Mouse (Mus musculus): ENCODE results near the gene Hkdc1. TPM values are rescaled to one million over a fixed set of nuclear protein-coding genes. Genes with fewer than 3 reads are reported as not detected.
"Not testable (repeated sequence)": the region's sequence is repeated elsewhere in the genome, so short reads cannot be mapped to it uniquely, and the experiment has no call there.

Gene Hkdc1
- 4.7 and 5.2 TPM in 2 replicates for polyA plus RNA-seq (2015; fragmentation: Nextera tagmentation; extraction: Ambion mirVana)

DNA sequence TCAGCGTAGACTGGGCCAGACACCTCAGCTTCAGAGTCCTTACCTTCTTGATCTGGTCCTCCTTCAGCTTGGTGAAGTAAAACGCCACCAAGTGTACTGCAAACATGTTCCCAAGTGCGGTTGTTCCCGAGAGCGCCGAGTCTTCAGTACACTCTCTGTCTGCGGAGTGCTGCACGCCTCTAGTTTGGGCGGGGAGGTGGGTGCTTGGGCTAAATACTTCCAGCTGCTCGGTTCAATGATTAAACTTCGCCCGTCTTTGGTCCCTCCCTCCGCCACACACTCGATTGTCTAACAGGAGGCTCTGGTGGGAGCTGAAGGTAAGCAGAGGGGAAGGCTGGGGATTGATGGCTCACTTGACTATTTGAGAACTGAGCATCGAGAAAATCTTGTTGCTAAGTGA is at the start of gene Hkdc1:
Hkdc1 (minus strand) TSS at position 237 of the 400 bp plus-strand sequence.
- no peak within 1 kb of the TSS for H3K27ac ChIP-seq
- H3K36me3 ChIP-seq = no peaks in the 10 kb centered on the region
- WGBS = 53% methylated on average over 15 of the region's 15 CpGs
- H3K4me1 ChIP-seq = peaks cover 18% of the 10 kb centered on the region
- H3K27me3 ChIP-seq = no peaks in the 10 kb centered on the region
- ATAC-seq (replicated peaks; ENCODE audit: low FRiP score) = peak; percentile 53
- no peaks in the 10 kb centered on the region for H3K9me3 ChIP-seq (replicated peaks)
- peak within 1 kb of the TSS; percentile 16; the same call in 1 of the 2 replicates for H3K4me2 ChIP-seq
- no peak within 1 kb of the TSS for H3K9ac ChIP-seq
- no peak within 1 kb of the TSS for H3K4me3 ChIP-seq (replicated peaks)

DNA sequence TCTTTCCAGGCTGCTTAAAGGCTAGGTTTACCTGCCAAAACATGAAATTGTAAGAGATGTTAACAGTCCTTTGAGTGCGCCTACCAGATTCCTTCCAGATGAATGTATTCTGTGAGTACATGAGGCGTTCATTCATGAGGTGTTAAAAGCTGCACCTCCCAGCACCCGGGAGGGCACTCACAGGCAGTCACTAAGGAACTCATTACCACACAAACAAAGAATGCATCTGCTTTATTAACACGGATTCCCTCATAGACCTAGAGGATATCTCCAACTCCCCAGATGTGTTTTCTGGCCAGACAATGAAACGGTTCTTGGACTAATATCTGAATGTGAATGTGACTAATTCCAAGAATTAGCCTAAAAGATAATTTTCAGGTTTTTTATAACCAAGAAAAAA is 48.8 kb upstream of the Hkdc1 start:
- Histone ChIP-seq H3K4me1 (no peaks in the 10 kb centered on the region), H3K9me3 (replicated peaks) (no peaks in the 10 kb centered on the region), H3K27ac (no peak overlapping the region), H3K9ac (no peak overlapping the region), H3K36me3 (peaks cover 35% of the 10 kb centered on the region), H3K4me3 (replicated peaks) (no peak overlapping the region), H3K27me3 (no peaks in the 10 kb centered on the region), H3K4me2 (no peak overlapping the region)
- ATAC-seq (replicated peaks; ENCODE audit: low FRiP score) = no peak
- whole genome bisulfite sequencing = 64% methylated on average over 5 of the region's 5 CpGs

DNA sequence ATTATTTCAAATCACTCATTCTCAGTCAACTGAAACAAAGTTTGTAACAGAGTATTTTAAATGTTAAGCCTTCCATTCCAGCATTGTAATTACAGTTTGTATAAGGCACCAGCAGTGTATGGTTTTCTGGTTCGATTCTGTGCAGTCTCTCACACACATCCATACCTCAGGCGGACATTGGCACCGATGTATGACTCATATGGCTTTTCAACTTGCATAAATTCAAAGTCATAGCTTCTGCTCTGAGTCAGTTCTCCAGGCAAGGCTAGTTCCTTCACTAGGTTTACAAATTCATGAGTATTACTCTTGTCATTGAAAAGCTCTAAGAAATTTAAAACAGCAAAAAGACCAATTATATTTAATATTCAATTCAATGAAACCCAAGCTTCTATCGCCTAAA is 47.4 kb upstream of the Hkdc1 start:
- Histone ChIP-seq H3K36me3 (peaks cover 33% of the 10 kb centered on the region), H3K9ac (no peak overlapping the region), H3K4me1 (no peaks in the 10 kb centered on the region), H3K4me2 (no peak overlapping the region), H3K27ac (no peak overlapping the region), H3K4me3 (replicated peaks) (no peak overlapping the region), H3K9me3 (replicated peaks) (no peaks in the 10 kb centered on the region), H3K27me3 (no peaks in the 10 kb centered on the region)
- ATAC-seq (replicated peaks; ENCODE audit: low FRiP score) = no peak
- WGBS = 93% methylated on average over 4 of the region's 4 CpGs

DNA sequence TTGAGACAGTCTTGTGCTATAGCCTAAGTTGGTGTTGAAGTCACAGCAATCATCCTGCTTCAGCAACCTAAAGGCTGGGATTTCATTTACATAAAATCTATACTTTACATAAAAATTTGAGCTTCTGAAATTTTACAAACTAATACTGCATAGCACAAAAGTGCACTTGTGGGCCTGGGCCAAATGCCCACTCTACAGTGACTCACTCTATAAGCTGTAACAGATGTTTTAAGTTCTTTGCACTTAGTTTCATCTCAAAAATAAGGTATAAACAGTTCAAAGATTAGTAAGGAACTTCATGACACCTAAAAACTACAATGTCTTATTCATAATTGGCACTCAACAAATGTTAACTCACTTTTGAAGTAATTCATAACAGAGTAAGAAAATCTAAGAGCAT is 39.0 kb upstream of the Hkdc1 start:
- no peaks in the 10 kb centered on the region for H3K27me3 ChIP-seq
- H3K9me3 ChIP-seq (replicated peaks) = no peaks in the 10 kb centered on the region
- H3K9ac ChIP-seq = no peak overlapping the region
- ATAC-seq (replicated peaks; ENCODE audit: low FRiP score) = no peak
- no peak overlapping the region for H3K4me3 ChIP-seq (replicated peaks)
- H3K27ac ChIP-seq = no peak overlapping the region
- no peaks in the 10 kb centered on the region for H3K4me1 ChIP-seq
- no peak overlapping the region for H3K4me2 ChIP-seq
- H3K36me3 ChIP-seq = peaks cover 71% of the 10 kb centered on the region

DNA sequence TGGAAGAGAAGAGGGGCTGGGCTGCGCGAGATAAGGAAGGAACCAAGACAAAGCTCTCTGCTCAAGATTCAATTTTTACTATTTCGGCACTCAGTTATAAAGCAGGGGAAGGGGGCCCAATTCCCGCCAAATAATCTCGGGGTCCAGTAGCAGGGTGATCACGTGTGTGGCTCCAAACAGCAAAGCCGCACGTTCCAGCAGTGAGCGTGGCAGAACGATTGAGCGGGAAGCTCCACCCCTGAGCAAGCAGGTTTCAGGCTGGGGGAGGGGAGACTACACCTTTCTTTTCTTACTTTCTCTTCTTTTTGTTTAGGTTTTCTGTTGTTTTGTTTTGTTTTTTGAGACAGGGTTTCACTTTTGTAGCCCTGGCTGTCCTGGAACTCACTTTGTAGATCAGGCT is 29.7 kb upstream of the Hkdc1 start:
- not testable (repeated sequence) for H3K4me3 ChIP-seq (replicated peaks); ATAC-seq (replicated peaks; ENCODE audit: low FRiP score); H3K4me2 ChIP-seq; H3K27me3 ChIP-seq; H3K9me3 ChIP-seq (replicated peaks); H3K27ac ChIP-seq; H3K9ac ChIP-seq
- 69% methylated on average over 11 of the region's 11 CpGs for WGBS
- Histone ChIP-seq H3K4me1 (peaks cover 17% of the 10 kb centered on the region), H3K36me3 (peaks cover 21% of the 10 kb centered on the region)

DNA sequence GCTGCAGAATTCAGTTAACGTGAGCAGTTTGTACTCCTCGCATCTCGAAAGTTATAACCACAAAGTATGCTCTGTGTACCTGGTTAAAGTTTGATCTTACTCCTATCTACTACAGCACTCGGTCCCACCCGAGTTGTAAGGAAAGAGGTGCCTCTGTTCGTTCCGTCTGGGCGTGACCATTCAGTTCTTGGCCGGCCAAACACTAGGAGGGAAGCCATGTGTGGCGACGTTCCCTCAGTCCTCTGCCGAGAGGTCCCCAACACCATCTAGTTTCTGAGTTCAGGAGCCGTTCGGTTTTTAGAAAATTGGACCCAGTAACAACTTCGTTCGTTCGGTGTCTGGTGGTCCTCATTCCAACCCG is 28.0 kb upstream of the Hkdc1 start:
- peak; percentile 47 for ATAC-seq (replicated peaks; ENCODE audit: low FRiP score)
- peak overlapping the region; percentile 61 for H3K4me2 ChIP-seq
- H3K4me3 ChIP-seq (replicated peaks) = peak overlapping the region; percentile 83
- H3K27ac ChIP-seq = peak overlapping the region; percentile 88
- WGBS = 38% methylated on average over 18 of the region's 18 CpGs
- no peaks in the 10 kb centered on the region for H3K9me3 ChIP-seq (replicated peaks)
- H3K27me3 ChIP-seq = no peaks in the 10 kb centered on the region
- peaks cover 23% of the 10 kb centered on the region for H3K36me3 ChIP-seq
- H3K4me1 ChIP-seq = peaks cover 17% of the 10 kb centered on the region
- peak overlapping the region; percentile 95; the same call in 1 of the 2 replicates for H3K9ac ChIP-seq

DNA sequence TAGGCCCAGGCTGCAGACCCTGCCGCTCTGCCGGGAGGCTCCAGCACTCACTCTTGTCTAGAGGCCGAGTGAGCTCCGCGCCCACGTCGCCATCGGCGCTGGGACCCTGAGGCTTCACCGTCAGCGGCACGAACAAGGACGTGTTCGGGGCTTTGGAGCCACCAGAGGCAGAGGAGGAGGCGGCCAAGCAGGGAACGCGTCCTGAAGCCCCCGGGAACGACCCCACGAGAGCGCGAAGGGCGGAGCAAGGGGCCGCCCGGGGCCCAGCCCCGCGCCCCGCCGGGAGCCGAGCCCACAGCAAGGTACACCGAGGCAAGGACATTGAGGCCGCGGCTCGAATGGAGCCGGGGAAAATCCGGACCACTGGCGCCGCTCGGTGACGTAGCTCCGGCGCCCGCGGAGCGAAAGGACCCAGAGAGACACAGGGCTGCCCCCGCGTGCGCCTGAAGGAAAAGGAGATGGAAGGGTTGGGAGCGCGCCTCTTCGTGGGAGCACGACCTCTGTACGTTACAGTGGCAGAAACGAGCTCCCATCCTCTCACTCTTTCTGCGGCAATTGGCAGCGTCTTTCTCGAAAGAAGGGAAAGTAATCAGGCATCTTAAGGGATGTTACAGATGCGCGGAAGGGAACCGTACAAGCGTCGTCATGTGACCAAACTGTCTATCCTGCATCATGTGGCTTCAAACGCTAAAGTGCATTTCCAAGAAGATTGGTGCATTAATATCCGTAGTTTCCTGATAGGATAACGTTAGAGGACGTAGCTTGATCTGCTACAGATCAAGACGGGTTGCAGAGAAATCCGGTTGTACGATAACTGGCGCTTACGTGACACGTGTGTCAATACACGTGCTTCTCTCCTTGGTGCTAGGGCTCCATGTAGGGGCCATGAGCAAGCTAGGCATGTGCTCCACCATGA is 27.3 kb upstream of the Hkdc1 start, which contains the start of the genes 4930507D05Rik and Supv3l1:
4930507D05Rik (plus strand) TSS at position 126 of the 916 bp plus-strand sequence.
Supv3l1 (minus strand) TSS at position 375 of the 916 bp plus-strand sequence.
- H3K27ac ChIP-seq = peak within 1 kb of the TSS; percentile 88
- WGBS = under 1% methylated on average over 73 of the region's 73 CpGs
- no peaks in the 10 kb centered on the region for H3K9me3 ChIP-seq (replicated peaks)
- H3K4me2 ChIP-seq = peak within 1 kb of the TSS; percentile 61
- H3K4me1 ChIP-seq = peaks cover 17% of the 10 kb centered on the region
- H3K27me3 ChIP-seq = no peaks in the 10 kb centered on the region
- H3K9ac ChIP-seq = peak within 1 kb of the TSS; percentile 95
- H3K36me3 ChIP-seq = peaks cover 29% of the 10 kb centered on the region
- peak within 1 kb of the TSS; percentile 83 for H3K4me3 ChIP-seq (replicated peaks)
- peak; percentile 90 for ATAC-seq (replicated peaks; ENCODE audit: low FRiP score)

DNA sequence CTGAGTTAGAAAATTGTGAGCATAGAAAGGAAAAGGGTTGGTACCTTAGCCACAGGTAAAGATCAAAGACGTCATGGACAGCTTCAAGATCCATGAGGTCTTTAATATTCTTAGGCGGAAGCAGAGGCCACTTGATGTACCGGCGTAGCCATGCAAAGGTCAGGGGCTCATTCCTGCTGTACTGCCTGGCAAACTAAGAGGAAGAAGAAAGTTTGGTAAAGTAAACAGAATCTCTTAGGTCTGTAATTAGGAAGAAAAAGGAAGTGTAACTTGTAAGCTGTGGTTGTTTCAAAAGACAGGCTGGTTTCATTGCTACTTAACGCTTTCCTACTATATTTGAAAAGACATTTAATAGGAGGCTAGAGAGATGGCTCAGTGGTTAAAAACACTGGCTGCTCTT is 8.1 kb upstream of the Hkdc1 start:
- no peaks in the 10 kb centered on the region for H3K9me3 ChIP-seq (replicated peaks)
- H3K36me3 ChIP-seq = peaks cover 78% of the 10 kb centered on the region
- H3K27ac ChIP-seq = no peak overlapping the region
- no peak overlapping the region for H3K4me3 ChIP-seq (replicated peaks)
- H3K4me1 ChIP-seq = peaks cover 3% of the 10 kb centered on the region; the same call in 1 of the 2 replicates
- WGBS = 95% methylated on average over 5 of the region's 5 CpGs
- no peak overlapping the region for H3K4me2 ChIP-seq
- ATAC-seq (replicated peaks; ENCODE audit: low FRiP score) = no peak
- no peak overlapping the region for H3K9ac ChIP-seq
- H3K27me3 ChIP-seq = no peaks in the 10 kb centered on the region

DNA sequence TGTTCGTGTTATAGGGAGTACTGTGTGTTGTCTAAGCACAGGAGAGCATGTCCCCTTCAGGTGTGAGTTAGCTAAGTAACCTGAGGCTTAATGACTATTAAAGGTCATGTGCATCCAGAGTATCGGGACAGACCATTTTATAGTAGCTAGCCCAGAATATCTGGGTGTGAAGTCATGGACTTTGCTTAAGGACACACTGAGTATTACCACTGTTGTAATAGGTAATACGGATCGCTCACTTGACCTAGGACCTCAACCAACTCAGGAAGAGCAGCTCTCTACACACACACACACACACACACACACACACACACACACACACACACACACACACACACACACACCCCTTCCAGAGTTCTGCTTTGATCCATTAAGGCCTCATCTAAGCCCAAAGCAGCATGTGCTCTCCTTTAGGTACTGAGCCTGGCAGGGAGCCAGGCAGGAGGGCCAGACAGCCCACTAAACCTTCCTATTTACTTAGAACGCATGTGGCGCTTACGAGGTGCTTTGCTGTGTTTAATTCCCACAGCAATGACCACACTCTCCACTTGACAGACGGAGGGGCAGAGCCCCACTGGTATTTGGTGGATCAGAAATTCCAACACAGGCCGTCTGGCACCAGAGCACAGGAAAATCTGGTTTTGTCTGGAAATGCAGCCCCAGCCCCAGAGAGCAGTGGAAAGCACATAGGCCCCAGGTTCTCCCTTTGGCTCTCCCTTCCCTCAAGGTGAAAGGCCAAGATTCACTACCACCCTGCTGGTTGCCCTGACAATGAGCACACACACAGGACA is 3.0 kb upstream of the Hkdc1 start:
- 47% methylated on average over 9 of the region's 9 CpGs for WGBS
- no peak overlapping the region for H3K9ac ChIP-seq

DNA sequence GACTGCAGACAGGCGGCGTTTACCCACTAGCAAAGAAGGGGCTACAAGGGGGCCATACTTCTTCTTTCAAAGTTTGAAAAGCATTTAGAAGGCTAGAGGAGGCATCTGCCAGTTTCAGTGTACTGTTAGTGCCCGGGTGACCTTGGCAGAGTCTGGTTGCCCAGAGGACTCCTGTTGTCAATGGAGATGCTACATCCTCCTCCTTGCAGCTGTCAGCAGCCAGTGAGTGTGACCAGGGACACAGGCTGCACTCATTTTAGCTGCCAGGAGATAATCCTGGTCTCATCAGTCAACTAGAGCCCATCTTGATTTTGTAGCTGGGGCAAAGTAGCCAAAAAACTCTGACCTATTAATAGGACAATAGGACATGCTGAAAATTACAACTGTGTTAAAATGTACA is 1.2 kb downstream of the Hkdc1 start:
- ATAC-seq (replicated peaks; ENCODE audit: low FRiP score) = no peak
- Histone ChIP-seq H3K36me3 (no peaks in the 10 kb centered on the region), H3K9ac (no peak overlapping the region), H3K9me3 (replicated peaks) (no peaks in the 10 kb centered on the region), H3K27ac (no peak overlapping the region), H3K27me3 (no peaks in the 10 kb centered on the region), H3K4me1 (peaks cover 18% of the 10 kb centered on the region), H3K4me2 (no peak overlapping the region), H3K4me3 (replicated peaks) (no peak overlapping the region)
- 85% methylated on average over 3 of the region's 3 CpGs for WGBS

More for the DNA sequence above, 3.0 kb upstream of the Hkdc1 start:
- Histone ChIP-seq H3K4me3 (replicated peaks) (no peak overlapping the region), H3K4me2 (no peak overlapping the region), H3K9me3 (replicated peaks) (no peaks in the 10 kb centered on the region), H3K27me3 (no peaks in the 10 kb centered on the region), H3K27ac (peak overlapping the region; percentile 41), H3K36me3 (peaks cover 27% of the 10 kb centered on the region), H3K4me1 (peaks cover 13% of the 10 kb centered on the region; the same call in 1 of the 2 replicates)
- ATAC-seq (replicated peaks; ENCODE audit: low FRiP score) = no peak; the same call in 1 of the 2 replicates

DNA sequence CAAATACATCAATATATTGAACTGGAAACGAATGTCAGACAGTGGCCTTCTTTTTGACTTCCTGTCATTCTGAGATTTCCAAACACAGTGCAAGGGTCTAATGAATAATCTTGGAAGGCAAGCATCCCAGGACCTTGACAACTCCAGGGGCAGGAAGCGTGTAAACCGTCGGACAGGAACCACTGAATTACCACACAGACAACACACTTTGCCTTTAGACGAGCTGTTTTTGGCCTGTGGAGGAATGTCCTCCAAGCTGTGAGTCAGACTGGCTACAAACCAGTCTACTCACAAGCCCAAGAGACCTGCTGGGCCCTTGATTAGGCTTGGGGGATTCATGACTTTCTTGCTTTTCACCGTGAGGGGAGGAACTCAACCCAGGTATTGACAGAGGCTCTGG is 1.9 kb downstream of the Hkdc1 start:
- H3K27ac ChIP-seq = no peak overlapping the region
- H3K4me2 ChIP-seq = no peak overlapping the region
- ATAC-seq (replicated peaks; ENCODE audit: low FRiP score) = no peak
- H3K36me3 ChIP-seq = no peaks in the 10 kb centered on the region
- no peaks in the 10 kb centered on the region for H3K27me3 ChIP-seq
- no peaks in the 10 kb centered on the region for H3K9me3 ChIP-seq (replicated peaks)
- WGBS = 56% methylated on average over 6 of the region's 6 CpGs
- no peak overlapping the region for H3K4me3 ChIP-seq (replicated peaks)
- peaks cover 15% of the 10 kb centered on the region for H3K4me1 ChIP-seq
- H3K9ac ChIP-seq = no peak overlapping the region

DNA sequence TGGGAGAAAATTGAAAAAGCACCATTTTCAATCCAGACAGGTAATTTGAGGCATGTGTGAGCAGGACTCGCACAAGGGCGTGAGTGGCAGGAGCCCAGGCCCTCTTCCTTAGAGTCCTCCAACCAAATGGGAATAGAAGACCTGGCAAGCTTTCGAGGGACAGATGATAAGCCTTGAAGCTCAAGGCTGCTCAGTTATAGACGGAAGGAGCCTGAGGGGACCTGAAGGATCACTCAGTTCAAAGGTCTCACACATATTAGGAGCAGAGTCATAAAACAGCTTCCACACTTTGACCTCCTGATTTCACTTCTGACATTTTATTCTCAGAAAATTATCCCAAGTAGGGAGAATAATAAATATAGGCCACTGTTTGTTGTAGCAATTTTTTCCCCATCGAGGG is 2.9 kb downstream of the Hkdc1 start:
- no peak for ATAC-seq (replicated peaks; ENCODE audit: low FRiP score)
- H3K9me3 ChIP-seq (replicated peaks) = no peaks in the 10 kb centered on the region
- H3K4me2 ChIP-seq = no peak overlapping the region
- no peaks in the 10 kb centered on the region for H3K36me3 ChIP-seq
- no peak overlapping the region for H3K9ac ChIP-seq
- H3K4me1 ChIP-seq = peaks cover 14% of the 10 kb centered on the region; the same call in 1 of the 2 replicates
- H3K4me3 ChIP-seq (replicated peaks) = no peak overlapping the region
- no peak overlapping the region for H3K27ac ChIP-seq
- 77% methylated on average over 5 of the region's 5 CpGs for WGBS
- no peaks in the 10 kb centered on the region for H3K27me3 ChIP-seq

All from kidney, embryonic 15.5 days (tissue).